Mouse (Mus musculus): ENCODE results near the gene Fam213a. TPM values are rescaled to one million over a fixed set of nuclear protein-coding genes. Genes with fewer than 3 reads are reported as not detected.
A peak's percentile ranks its signal among the peaks of the same experiment; 100 is the strongest.

The Fam213a gene
- polyA plus RNA-seq, 1 experiment from 2014 or later, result 94.3 TPM

DNA sequence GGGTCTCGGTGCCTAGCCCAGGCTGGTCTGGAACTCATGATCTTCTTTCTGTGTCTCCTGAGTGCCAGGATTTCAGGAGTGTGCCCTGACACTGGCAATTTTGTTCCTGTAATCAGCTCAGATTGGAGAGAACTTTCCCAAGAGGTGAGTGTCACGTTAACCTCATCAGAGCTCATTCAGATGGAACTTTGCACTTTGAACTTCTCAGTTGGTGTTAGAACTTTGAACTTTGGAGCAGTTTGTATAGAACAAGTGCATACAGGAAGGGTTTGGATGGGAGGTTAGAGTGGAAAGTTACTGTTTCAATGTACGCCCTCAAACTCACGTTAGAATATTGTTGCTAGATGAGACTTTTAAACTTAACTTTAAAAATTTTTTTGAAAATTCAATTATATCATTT lies 15.7 kb upstream of the Fam213a start:
- Histone ChIP-seq H3K27me3 (ENCODE audit: control insufficient read depth, insufficient read depth, low read length) (no peaks in the 10 kb centered on the region), H3K27ac (no peak overlapping the region), H3K36me3 (replicated peaks; ENCODE audit: control insufficient read depth, insufficient read depth) (no peaks in the 10 kb centered on the region), H3K4me3 (replicated peaks; ENCODE audit: low read length) (no peak overlapping the region), H3K9me3 (ENCODE audit: control insufficient read depth, low read length) (no peaks in the 10 kb centered on the region), H3K4me2 (replicated peaks) (no peak overlapping the region), H3K9ac (no peak overlapping the region), H3K4me1 (replicated peaks; ENCODE audit: control insufficient read depth, insufficient read depth, low read length) (no peaks in the 10 kb centered on the region)
- 81% methylated on average over 4 of the region's 4 CpGs for WGBS
- ATAC-seq (ENCODE audit: low FRiP score), result no peak
- DNase-seq (ENCODE audit: low spot score), result no peak

DNA sequence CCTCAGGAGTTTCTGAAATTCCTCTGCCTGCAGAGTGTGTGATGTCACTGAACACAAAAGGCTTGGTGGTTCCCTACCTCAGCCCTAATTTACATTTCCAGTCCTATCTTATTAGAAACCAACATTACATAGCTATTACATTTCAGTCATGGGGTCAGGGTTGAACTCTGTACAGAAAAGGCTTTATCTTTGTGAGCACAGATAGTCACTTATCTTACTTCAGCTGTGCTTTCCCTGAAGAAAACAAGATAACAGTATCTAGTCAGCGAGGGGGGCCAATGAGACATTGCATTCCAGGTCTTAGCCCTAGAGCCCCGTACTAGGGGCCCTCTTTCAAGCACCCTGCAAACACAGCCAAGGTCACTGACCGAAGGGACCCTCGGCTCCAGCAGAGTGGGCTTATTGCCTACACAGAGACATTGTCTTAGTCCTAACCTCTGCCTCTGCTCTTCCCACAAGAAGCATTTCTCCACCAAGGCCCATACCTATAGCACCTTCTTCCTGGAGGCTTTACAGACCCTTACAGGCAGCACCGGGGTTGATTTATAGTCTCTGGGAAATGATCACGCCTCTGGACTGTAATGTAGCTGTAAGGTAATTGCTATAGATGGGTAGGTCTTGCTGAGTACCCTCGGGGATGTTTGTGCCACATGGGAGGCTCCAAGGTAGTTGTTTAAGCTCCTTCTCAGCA lies 12.2 kb upstream of the Fam213a start:
- no peak overlapping the region for H3K27ac ChIP-seq
- H3K4me1 ChIP-seq (replicated peaks; ENCODE audit: control insufficient read depth, insufficient read depth, low read length), result no peaks in the 10 kb centered on the region
- no peak for ATAC-seq (ENCODE audit: low FRiP score)
- no peak overlapping the region for H3K4me2 ChIP-seq (replicated peaks)
- 86% methylated on average over 7 of the region's 7 CpGs for WGBS
- H3K36me3 ChIP-seq (replicated peaks; ENCODE audit: control insufficient read depth, insufficient read depth), result no peaks in the 10 kb centered on the region
- no peak overlapping the region for H3K4me3 ChIP-seq (replicated peaks; ENCODE audit: low read length)
- no peak for DNase-seq (ENCODE audit: low spot score)
- H3K27me3 ChIP-seq (ENCODE audit: control insufficient read depth, insufficient read depth, low read length), result no peaks in the 10 kb centered on the region
- H3K9ac ChIP-seq, result no peak overlapping the region
- H3K9me3 ChIP-seq (ENCODE audit: control insufficient read depth, low read length), result no peaks in the 10 kb centered on the region

- DNase-seq (ENCODE audit: low spot score), result no peak
- no peak for ATAC-seq (ENCODE audit: low FRiP score)
- Histone ChIP-seq H3K4me2 (replicated peaks) (no peak overlapping the region), H3K27ac (no peak overlapping the region), H3K4me3 (replicated peaks; ENCODE audit: low read length) (no peak overlapping the region), H3K9ac (no peak overlapping the region), H3K27me3 (ENCODE audit: control insufficient read depth, insufficient read depth, low read length) (no peaks in the 10 kb centered on the region), H3K4me1 (replicated peaks; ENCODE audit: control insufficient read depth, insufficient read depth, low read length) (no peaks in the 10 kb centered on the region), H3K36me3 (replicated peaks; ENCODE audit: control insufficient read depth, insufficient read depth) (no peaks in the 10 kb centered on the region), H3K9me3 (ENCODE audit: control insufficient read depth, low read length) (no peaks in the 10 kb centered on the region)
- 90% methylated on average over 2 of the region's 2 CpGs for WGBS
These were observed 11.5 kb upstream of the Fam213a start for GRCm38 (mm10) chr14:41025087-41025486.

GRCm38 (mm10) chr14:41021246-41021645 lies 7.7 kb upstream of the Fam213a start:
- Histone ChIP-seq H3K27ac (no peak overlapping the region), H3K27me3 (ENCODE audit: control insufficient read depth, insufficient read depth, low read length) (no peaks in the 10 kb centered on the region), H3K9me3 (ENCODE audit: control insufficient read depth, low read length) (no peaks in the 10 kb centered on the region), H3K36me3 (replicated peaks; ENCODE audit: control insufficient read depth, insufficient read depth) (no peaks in the 10 kb centered on the region), H3K4me2 (replicated peaks) (no peak overlapping the region), H3K4me3 (replicated peaks; ENCODE audit: low read length) (no peak overlapping the region), H3K4me1 (replicated peaks; ENCODE audit: control insufficient read depth, insufficient read depth, low read length) (no peaks in the 10 kb centered on the region), H3K9ac (no peak overlapping the region)
- 89% methylated on average over 3 of the region's 3 CpGs for WGBS
- ATAC-seq (ENCODE audit: low FRiP score) (no peak), DNase-seq (ENCODE audit: low spot score) (no peak)

DNA sequence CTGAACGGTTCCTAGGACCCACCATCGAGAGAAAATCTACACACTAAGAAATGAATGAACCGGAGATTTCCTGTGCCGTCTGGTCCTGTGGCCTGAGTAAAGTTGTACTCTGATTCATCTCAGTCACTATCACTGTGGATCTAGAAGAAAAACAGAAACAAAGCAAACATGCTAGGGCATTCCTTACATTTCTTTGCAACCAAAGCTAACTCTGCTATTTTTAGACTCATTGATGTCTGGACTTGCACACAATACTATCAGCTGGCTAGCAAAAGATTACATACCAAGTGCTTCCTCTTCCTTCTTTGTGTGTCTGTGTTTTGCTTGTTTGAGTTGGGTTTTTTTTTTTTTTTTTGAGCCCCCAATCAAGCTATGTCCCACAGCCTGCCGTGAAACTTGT lies 3.9 kb upstream of the Fam213a start:
- no peaks in the 10 kb centered on the region for H3K9me3 ChIP-seq (ENCODE audit: control insufficient read depth, low read length)
- no peaks in the 10 kb centered on the region for H3K27me3 ChIP-seq (ENCODE audit: control insufficient read depth, insufficient read depth, low read length)
- H3K4me1 ChIP-seq (replicated peaks; ENCODE audit: control insufficient read depth, insufficient read depth, low read length), result peaks cover 4% of the 10 kb centered on the region; the same call in 1 of the 2 replicates
- H3K4me3 ChIP-seq (replicated peaks; ENCODE audit: low read length), result no peak overlapping the region
- H3K36me3 ChIP-seq (replicated peaks; ENCODE audit: control insufficient read depth, insufficient read depth), result no peaks in the 10 kb centered on the region
- no peak overlapping the region for H3K4me2 ChIP-seq (replicated peaks)
- DNase-seq (ENCODE audit: low spot score) (no peak), ATAC-seq (ENCODE audit: low FRiP score) (no peak)
- H3K9ac ChIP-seq, result no peak overlapping the region
- WGBS, result 84% methylated on average over 5 of the region's 5 CpGs
- H3K27ac ChIP-seq, result no peak overlapping the region

- ATAC-seq (ENCODE audit: low FRiP score) (no peak), DNase-seq (ENCODE audit: low spot score) (no peak)
- Histone ChIP-seq H3K9me3 (ENCODE audit: control insufficient read depth, low read length) (no peaks in the 10 kb centered on the region), H3K4me2 (replicated peaks) (no peak overlapping the region), H3K27ac (no peak overlapping the region), H3K9ac (no peak overlapping the region), H3K4me1 (replicated peaks; ENCODE audit: control insufficient read depth, insufficient read depth, low read length) (peaks cover 4% of the 10 kb centered on the region; the same call in 1 of the 2 replicates), H3K36me3 (replicated peaks; ENCODE audit: control insufficient read depth, insufficient read depth) (no peaks in the 10 kb centered on the region), H3K4me3 (replicated peaks; ENCODE audit: low read length) (no peak overlapping the region), H3K27me3 (ENCODE audit: control insufficient read depth, insufficient read depth, low read length) (no peaks in the 10 kb centered on the region)
- 85% methylated on average over 5 of the region's 5 CpGs for WGBS
These were observed 1.2 kb upstream of the Fam213a start for GRCm38 (mm10) chr14:41014701-41015240.

- 18% methylated on average over 9 of the region's 9 CpGs for WGBS
- Histone ChIP-seq H3K27me3 (ENCODE audit: control insufficient read depth, insufficient read depth, low read length) (no peaks in the 10 kb centered on the region), H3K9me3 (ENCODE audit: control insufficient read depth, low read length) (no peaks in the 10 kb centered on the region), H3K4me2 (replicated peaks) (peak overlapping the region; percentile 72), H3K9ac (peak overlapping the region; percentile 86), H3K4me3 (replicated peaks; ENCODE audit: low read length) (peak overlapping the region; percentile 62), H3K4me1 (replicated peaks; ENCODE audit: control insufficient read depth, insufficient read depth, low read length) (peaks cover 4% of the 10 kb centered on the region; the same call in 1 of the 2 replicates), H3K27ac (peak overlapping the region; percentile 86), H3K36me3 (replicated peaks; ENCODE audit: control insufficient read depth, insufficient read depth) (no peaks in the 10 kb centered on the region)
- DNase-seq (ENCODE audit: low spot score) (no peak), ATAC-seq (ENCODE audit: low FRiP score) (no peak)
These were observed 445 bp downstream of the Fam213a start for GRCm38 (mm10) chr14:41013143-41013542.

GRCm38 (mm10) chr14:41011916-41012315 lies 1.7 kb downstream of the Fam213a start:
- H3K36me3 ChIP-seq (replicated peaks; ENCODE audit: control insufficient read depth, insufficient read depth), result no peaks in the 10 kb centered on the region
- no peak overlapping the region for H3K4me3 ChIP-seq (replicated peaks; ENCODE audit: low read length)
- DNase-seq (ENCODE audit: low spot score) (no peak), ATAC-seq (ENCODE audit: low FRiP score) (no peak)
- H3K9ac ChIP-seq, result no peak overlapping the region
- no peaks in the 10 kb centered on the region for H3K9me3 ChIP-seq (ENCODE audit: control insufficient read depth, low read length)
- no peak overlapping the region for H3K4me2 ChIP-seq (replicated peaks)
- WGBS, result 92% methylated on average over 3 of the region's 3 CpGs
- peaks cover 4% of the 10 kb centered on the region; the same call in 1 of the 2 replicates for H3K4me1 ChIP-seq (replicated peaks; ENCODE audit: control insufficient read depth, insufficient read depth, low read length)
- H3K27me3 ChIP-seq (ENCODE audit: control insufficient read depth, insufficient read depth, low read length), result no peaks in the 10 kb centered on the region
- no peak overlapping the region for H3K27ac ChIP-seq

- H3K4me1 ChIP-seq (replicated peaks; ENCODE audit: control insufficient read depth, insufficient read depth, low read length), result peaks cover 16% of the 10 kb centered on the region
- no peaks in the 10 kb centered on the region for H3K9me3 ChIP-seq (ENCODE audit: control insufficient read depth, low read length)
- no peak overlapping the region for H3K27ac ChIP-seq
- no peak overlapping the region for H3K4me3 ChIP-seq (replicated peaks; ENCODE audit: low read length)
- ATAC-seq (ENCODE audit: low FRiP score), result peak; percentile 36; the same call in 1 of the 2 replicates
- H3K4me2 ChIP-seq (replicated peaks), result no peak overlapping the region
- no peaks in the 10 kb centered on the region for H3K27me3 ChIP-seq (ENCODE audit: control insufficient read depth, insufficient read depth, low read length)
- H3K9ac ChIP-seq, result no peak overlapping the region
- no peaks in the 10 kb centered on the region for H3K36me3 ChIP-seq (replicated peaks; ENCODE audit: control insufficient read depth, insufficient read depth)
- WGBS, result 69% methylated on average over 2 of the region's 2 CpGs
- no peak for DNase-seq (ENCODE audit: low spot score)
These were observed 5.5 kb downstream of the Fam213a start for GRCm38 (mm10) chr14:41008138-41008537.

Data from hindbrain, embryonic 14.5 days (tissue).